24 mouse cellular contexts compared by ENCODE assay signal in genomic region chr4:49553380-49553779, GRCm38 (mm10). TPM values are rescaled to one million over a fixed set of nuclear protein-coding genes. Genes with fewer than 3 reads are reported as not detected.
DNase-seq lines count a peak whose midpoint lies in the region; ATAC-seq and TF ChIP-seq lines count a peak whose summit lies in the region.
"Had no signal": no experiment of that assay in that cellular context is flagged by ENCODE, and none has a peak within 500 bp of the region (broad histone marks: within the 10 kb centered on the region; RNA-seq: fewer than 3 reads in every experiment).

No protein-coding gene starts in this region.

- no peak overlapping the region for H3K4me2 ChIP-seq in intestine, postnatal 0 days (replicated peaks; ENCODE audit: low read depth)
- no peak overlapping the region for H3K4me2 ChIP-seq in liver, postnatal 0 days (ENCODE audit: low read depth, low read length)
- no peak overlapping the region for H3K4me2 ChIP-seq in midbrain, postnatal 0 days (ENCODE audit: low read depth, low read length, poor library complexity, severe bottlenecking)
- H3K4me2 ChIP-seq: embryonic facial prominence, embryonic 12.5 days; heart, embryonic 12.5 days; hindbrain, embryonic 12.5 days; limb, embryonic 15.5 days; midbrain, embryonic 12.5 days; neural tube, embryonic 13.5 days had no signal

- peak overlapping the region; percentile 54 for H3K27ac ChIP-seq in intestine, postnatal 0 days (ENCODE audit: low read depth, low read length)
- peak overlapping the region; percentile 84 for H3K27ac ChIP-seq in liver, postnatal 0 days (ENCODE audit: low read depth)
- no peak overlapping the region for H3K27ac ChIP-seq in midbrain, postnatal 0 days (ENCODE audit: low read depth, low read length)
- H3K27ac ChIP-seq: embryonic facial prominence, embryonic 12.5 days; hindbrain, embryonic 12.5 days; limb, embryonic 15.5 days; midbrain, embryonic 12.5 days; neural tube, embryonic 13.5 days had no signal

- no peak overlapping the region for H3K4me3 ChIP-seq in intestine, postnatal 0 days (ENCODE audit: low read depth, low read length)
- no peak overlapping the region for H3K4me3 ChIP-seq in liver, postnatal 0 days (ENCODE audit: low read depth, low read length)
- H3K4me3 ChIP-seq in midbrain, postnatal 0 days (ENCODE audit: low read depth, low read length), result no peak overlapping the region
- H3K4me3 ChIP-seq: embryonic facial prominence, embryonic 12.5 days; erythroblast, embryonic 14.5 days; heart, embryonic 12.5 days; hindbrain, embryonic 12.5 days; limb, embryonic 15.5 days; midbrain, embryonic 12.5 days; neural tube, embryonic 13.5 days had no signal

- 35% methylated on average over 5 of the region's 5 CpGs for WGBS in intestine, postnatal 0 days
- 50% methylated on average over 5 of the region's 5 CpGs for WGBS in liver, postnatal 0 days (ENCODE audit: insufficient replicate concordance)
- WGBS in midbrain, postnatal 0 days, result 96% methylated on average over 5 of the region's 5 CpGs

- TF ChIP-seq CTCF in intestine, postnatal 0 days (IDR thresholded peaks at IDR 0.05; ENCODE audit: low read depth), result no peak
- TF ChIP-seq CTCF in liver, postnatal 0 days (IDR thresholded peaks at IDR 0.05; ENCODE audit: low read depth), result no peak
- no peak for TF ChIP-seq CTCF in midbrain, postnatal 0 days (IDR thresholded peaks at IDR 0.05)

- DNase-seq in kidney, adult 8-10 months, result peak; percentile 61 to 84
- peak; percentile 55 to 93 for DNase-seq in kidney, postnatal 25 days
- DNase-seq in liver, postnatal 0 days, result no peak
- no peak for DNase-seq in midbrain, postnatal 0 days (ENCODE audit: low spot score)
- DNase-seq in cerebellum, postnatal 36 days, result no peak
- no peak for DNase-seq in testis, postnatal 14 days (ENCODE audit: low spot score)
- DNase-seq: adrenal gland, adult 8-10 months; cerebellum, adult 8-10 months; gastrocnemius, postnatal 36 days; heart, postnatal 14 days; lung, postnatal 10 days; spleen, adult 18-20 months; thymus, adult 18-20 months; thymus, postnatal 4 days had no signal

- peak; percentile 62 for ATAC-seq in intestine, postnatal 0 days
- peak; percentile 35 for ATAC-seq in liver, postnatal 0 days
- ATAC-seq in midbrain, postnatal 0 days (ENCODE audit: low FRiP score), result no peak
- ATAC-seq: forebrain, embryonic 14.5 days had no signal

- no peaks in the 10 kb centered on the region for H3K36me3 ChIP-seq in intestine, postnatal 0 days (ENCODE audit: control insufficient read depth, insufficient read depth)
- H3K36me3 ChIP-seq in liver, postnatal 0 days (replicated peaks; ENCODE audit: insufficient read depth, low read length), result no peaks in the 10 kb centered on the region
- H3K36me3 ChIP-seq in midbrain, postnatal 0 days (ENCODE audit: insufficient read depth, low read length), result no peaks in the 10 kb centered on the region
- H3K36me3 ChIP-seq: embryonic facial prominence, embryonic 12.5 days; heart, embryonic 12.5 days; hindbrain, embryonic 12.5 days; limb, embryonic 15.5 days; midbrain, embryonic 12.5 days; neural tube, embryonic 13.5 days had no signal

- H3K9ac ChIP-seq in intestine, postnatal 0 days (ENCODE audit: low read depth, low read length), result no peak overlapping the region
- no peak overlapping the region for H3K9ac ChIP-seq in liver, postnatal 0 days (replicated peaks)
- H3K9ac ChIP-seq in midbrain, postnatal 0 days (replicated peaks; ENCODE audit: low read length, poor library complexity, severe bottlenecking), result no peak overlapping the region
- H3K9ac ChIP-seq: embryonic facial prominence, embryonic 12.5 days; heart, embryonic 12.5 days; hindbrain, embryonic 12.5 days; limb, embryonic 15.5 days; midbrain, embryonic 12.5 days; neural tube, embryonic 13.5 days had no signal

- TF ChIP-seq EP300 in liver, postnatal 0 days (IDR thresholded peaks at IDR 0.05; ENCODE audit: low read depth), result no peak

- no peaks in the 10 kb centered on the region for H3K9me3 ChIP-seq in intestine, postnatal 0 days (ENCODE audit: control insufficient read depth)
- no peaks in the 10 kb centered on the region for H3K9me3 ChIP-seq in liver, postnatal 0 days (ENCODE audit: low read length)
- H3K9me3 ChIP-seq in midbrain, postnatal 0 days (ENCODE audit: low read length), result no peaks in the 10 kb centered on the region
- H3K9me3 ChIP-seq: embryonic facial prominence, embryonic 12.5 days; heart, embryonic 12.5 days; hindbrain, embryonic 12.5 days; limb, embryonic 15.5 days; midbrain, embryonic 12.5 days; neural tube, embryonic 13.5 days had no signal

- no peaks in the 10 kb centered on the region for H3K27me3 ChIP-seq in intestine, postnatal 0 days (replicated peaks; ENCODE audit: control insufficient read depth, insufficient read depth, low read length)
- H3K27me3 ChIP-seq in liver, postnatal 0 days (ENCODE audit: insufficient read depth, low read length), result no peaks in the 10 kb centered on the region
- H3K27me3 ChIP-seq in midbrain, postnatal 0 days (ENCODE audit: insufficient read depth, low read length), result no peaks in the 10 kb centered on the region
- H3K27me3 ChIP-seq: embryonic facial prominence, embryonic 12.5 days; heart, embryonic 12.5 days; hindbrain, embryonic 12.5 days; limb, embryonic 15.5 days; midbrain, embryonic 12.5 days; neural tube, embryonic 13.5 days had no signal

- H3K4me1 ChIP-seq in intestine, postnatal 0 days (replicated peaks; ENCODE audit: control insufficient read depth, insufficient read depth, low read length), result no peaks in the 10 kb centered on the region
- H3K4me1 ChIP-seq in liver, postnatal 0 days (ENCODE audit: insufficient read depth), result no peaks in the 10 kb centered on the region
- H3K4me1 ChIP-seq in midbrain, postnatal 0 days (ENCODE audit: insufficient read depth, low read length), result no peaks in the 10 kb centered on the region
- H3K4me1 ChIP-seq: embryonic facial prominence, embryonic 12.5 days; heart, embryonic 12.5 days; hindbrain, embryonic 12.5 days; limb, embryonic 15.5 days; midbrain, embryonic 12.5 days; neural tube, embryonic 13.5 days had no signal

RNA-seq across cellular contexts. Expression of gene Aldob, which starts 4.0 kb away (rescaled TPM):
- 1,579 and 1,674 TPM in 2 replicates for polyA plus RNA-seq in intestine, postnatal 0 days (2015; fragmentation: Nextera tagmentation; extraction: Ambion mirVana)
- 2,616 and 2,625 TPM in 2 replicates for polyA plus RNA-seq in liver, postnatal 0 days (2015; fragmentation: Nextera tagmentation; extraction: Ambion mirVana)
- 0.88 and 0.94 TPM in 2 replicates for total RNA-seq in midbrain, postnatal 0 days (2014; rRNA removed)
- polyA plus RNA-seq in midbrain, postnatal 0 days (2015; fragmentation: Nextera tagmentation; extraction: Ambion mirVana), result 0.56 and 0.73 TPM in 2 replicates
- total RNA-seq: megakaryocyte progenitor cell, adult 5-6 weeks had no signal
- polyA plus RNA-seq: embryonic facial prominence, embryonic 12.5 days; erythroblast, embryonic 14.5 days; hindbrain, embryonic 12.5 days; midbrain, embryonic 12.5 days had no signal

RNA-seq across cellular contexts. Expression of gene Zfp189, which starts 32.4 kb away (rescaled TPM):
- polyA plus RNA-seq in intestine, postnatal 0 days (2015; fragmentation: Nextera tagmentation; extraction: Ambion mirVana), result 2.0 and 2.4 TPM in 2 replicates
- polyA plus RNA-seq in liver, postnatal 0 days (2015; fragmentation: Nextera tagmentation; extraction: Ambion mirVana), result 2.2 and 2.5 TPM in 2 replicates
- 6.3 and 10.4 TPM in 2 replicates for total RNA-seq in midbrain, postnatal 0 days (2014; rRNA removed)
- polyA plus RNA-seq in midbrain, postnatal 0 days (2015; fragmentation: Nextera tagmentation; extraction: Ambion mirVana), result 4.2 and 6.0 TPM in 2 replicates
- polyA plus RNA-seq: erythroblast, embryonic 14.5 days had no signal

RNA-seq across cellular contexts. Expression of gene Mrpl50, which starts 32.5 kb away (rescaled TPM):
- 46.0 and 46.3 TPM in 2 replicates for polyA plus RNA-seq in intestine, postnatal 0 days (2015; fragmentation: Nextera tagmentation; extraction: Ambion mirVana)
- polyA plus RNA-seq in liver, postnatal 0 days (2015; fragmentation: Nextera tagmentation; extraction: Ambion mirVana), result 64.3 and 66.1 TPM in 2 replicates
- total RNA-seq in midbrain, postnatal 0 days (2014; rRNA removed), result 36.6 and 44.3 TPM in 2 replicates
- polyA plus RNA-seq in midbrain, postnatal 0 days (2015; fragmentation: Nextera tagmentation; extraction: Ambion mirVana), result 75.7 and 76.7 TPM in 2 replicates

RNA-seq across cellular contexts. Expression of gene Tmem246, which starts 44.3 kb away (rescaled TPM):
- polyA plus RNA-seq in intestine, postnatal 0 days (2015; fragmentation: Nextera tagmentation; extraction: Ambion mirVana), result 22.6 and 23.6 TPM in 2 replicates
- polyA plus RNA-seq in liver, postnatal 0 days (2015; fragmentation: Nextera tagmentation; extraction: Ambion mirVana), result 3.3 and 3.9 TPM in 2 replicates
- 182 and 193 TPM in 2 replicates for total RNA-seq in midbrain, postnatal 0 days (2014; rRNA removed)
- polyA plus RNA-seq in midbrain, postnatal 0 days (2015; fragmentation: Nextera tagmentation; extraction: Ambion mirVana), result 164 and 180 TPM in 2 replicates

RNA-seq across cellular contexts. Expression of gene Baat, which starts 47.0 kb away (rescaled TPM):
- polyA plus RNA-seq in intestine, postnatal 0 days (2015; fragmentation: Nextera tagmentation; extraction: Ambion mirVana), result 0.52 and 0.64 TPM in 2 replicates
- polyA plus RNA-seq in liver, postnatal 0 days (2015; fragmentation: Nextera tagmentation; extraction: Ambion mirVana), result 16.6 and 18.2 TPM in 2 replicates
- not detected in 2 replicates for total RNA-seq in midbrain, postnatal 0 days (2014; rRNA removed)
- polyA plus RNA-seq in midbrain, postnatal 0 days (2015; fragmentation: Nextera tagmentation; extraction: Ambion mirVana), result not detected in 2 replicates
- total RNA-seq: heart, postnatal 14 days; megakaryocyte progenitor cell, adult 5-6 weeks had no signal
- polyA plus RNA-seq: erythroblast, embryonic 14.5 days; forebrain, embryonic 14.5 days; heart, embryonic 12.5 days; limb, embryonic 15.5 days; neural tube, embryonic 13.5 days had no signal

Comparison
In these comparisons a context has a peak if more than half of its experiments do, and no peak if none do; other contexts are left out.
1. DNase-seq: peak in kidney, adult 8-10 months (2 of 2) and kidney, postnatal 25 days (2 of 2); none in liver, postnatal 0 days (single experiment), midbrain, postnatal 0 days (single experiment), cerebellum, postnatal 36 days (0 of 2) and testis, postnatal 14 days (single experiment).
2. RNA of gene Aldob, which starts 4.0 kb away (polyA plus RNA-seq): 2,616 to 2,625 TPM in liver, postnatal 0 days and 1,579 to 1,674 TPM in intestine, postnatal 0 days; 0.56 to 0.73 TPM in midbrain, postnatal 0 days; every median in the first group is over 100 times any median in the second.